Mouse (Mus musculus) neural tube, embryonic 13.5 days (tissue): ENCODE measurements around the gene Jak2. TPM values are rescaled to one million over a fixed set of nuclear protein-coding genes. Genes with fewer than 3 reads are reported as not detected.
A peak's percentile ranks its signal among the peaks of the same experiment; 100 is the strongest.

Experiments
- ATAC-seq: fragments of 200-750 bp; cut with Nextera tagmentation; 2 replicates; pipeline ENCODE4 v1.8.0; 2017; ENCODE audit warnings: low read depth, mild to moderate bottlenecking, moderate TSS enrichment, moderate library complexity
- H3K27ac ChIP-seq: fragments of 300-500 bp; sonication (generic); replicated peaks from 2 replicates; pipeline ENCODE4 v1.5.1; 2015; ENCODE audit warnings: moderate library complexity, mild to moderate bottlenecking, inconsistent platforms
- H3K27me3 ChIP-seq: fragments of 300-500 bp; sonication (generic); 2 replicates; pipeline ENCODE4 v1.6.1; 2015; ENCODE audit warnings: mild to moderate bottlenecking, inconsistent platforms
- H3K36me3 ChIP-seq: fragments of 300-500 bp; sonication (generic); 2 replicates; pipeline ENCODE4 v1.6.1; 2015; ENCODE audit warnings: mild to moderate bottlenecking, inconsistent platforms
- H3K4me1 ChIP-seq: fragments of 300-500 bp; sonication (generic); replicated peaks from 2 replicates; pipeline ENCODE4 v1.6.1; 2015; ENCODE audit warnings: inconsistent platforms
- H3K4me2 ChIP-seq: fragments of 300-500 bp; sonication (generic); 2 replicates; pipeline ENCODE4 v1.6.1; 2015; ENCODE audit warnings: inconsistent platforms, mild to moderate bottlenecking, moderate library complexity
- H3K4me3 ChIP-seq: fragments of 300-500 bp; sonication (generic); 2 replicates; pipeline ENCODE4 v1.5.1; 2015; ENCODE audit warnings: mild to moderate bottlenecking, inconsistent platforms
- H3K9ac ChIP-seq: fragments of 300-500 bp; sonication (generic); 2 replicates; pipeline ENCODE4 v1.6.1; 2015; ENCODE audit warnings: moderate library complexity, mild to moderate bottlenecking, inconsistent platforms
- H3K9me3 ChIP-seq: fragments of 300-500 bp; sonication (generic); 2 replicates; pipeline ENCODE4 v1.6.1; 2016; ENCODE audit warnings: inconsistent platforms
- WGBS: fragments of 180-500 bp; shearing (Covaris S2); methylation state at CpG from one replicate; pipeline ENCODE4 v1.1.7; 2015; 5-methylcytosine and 5-hydroxymethylcytosine counted together
- polyA plus RNA-seq: library from polyadenylated mRNA; unstranded; fragments of >200 nt; fragmentation: Nextera tagmentation; extraction: Ambion mirVana; gene quantifications from 2 replicates; pipeline ENCODE4 v1.2.1, GENCODE M21; 2015

Gene Jak2
- polyA plus RNA-seq, 1 experiment from 2014 or later, result 12.5 TPM

- ATAC-seq, result peak; percentile 77
Measured at GRCm38 (mm10) chr19:29354895-29355877, 103.6 kb downstream of the Jak2 start.

GRCm38 (mm10) chr19:29356281-29356680 is 104.7 kb downstream of the Jak2 start:
- H3K27ac ChIP-seq, result no peak overlapping the region
- peaks cover 21% of the 10 kb centered on the region for H3K4me1 ChIP-seq
- no peak for ATAC-seq
- peaks cover 34% of the 10 kb centered on the region for H3K36me3 ChIP-seq
- no peaks in the 10 kb centered on the region for H3K27me3 ChIP-seq
- H3K9me3 ChIP-seq, result no peaks in the 10 kb centered on the region
- WGBS, result 86% methylated on average over 11 of the region's 11 CpGs
- H3K4me3 ChIP-seq, result no peak overlapping the region
- no peak overlapping the region for H3K4me2 ChIP-seq
- H3K9ac ChIP-seq, result no peak overlapping the region

More at GRCm38 (mm10) chr19:29354895-29355877, 103.6 kb downstream of the Jak2 start:
- Histone ChIP-seq H3K9me3 (no peaks in the 10 kb centered on the region), H3K4me3 (peak overlapping the region; percentile 26), H3K36me3 (peaks cover 43% of the 10 kb centered on the region), H3K27me3 (no peaks in the 10 kb centered on the region), H3K9ac (peak overlapping the region; percentile 23), H3K27ac (no peak overlapping the region), H3K4me1 (peaks cover 10% of the 10 kb centered on the region), H3K4me2 (peak overlapping the region; percentile 57)
- 5% methylated on average over 20 of the region's 20 CpGs for WGBS

GRCm38 (mm10) chr19:29360251-29360650 is 108.6 kb downstream of the Jak2 start:
- peak overlapping the region; percentile 66 for H3K4me2 ChIP-seq
- no peaks in the 10 kb centered on the region for H3K27me3 ChIP-seq
- H3K27ac ChIP-seq, result no peak overlapping the region
- H3K9me3 ChIP-seq, result no peaks in the 10 kb centered on the region
- 82% methylated on average over 5 of the region's 5 CpGs for WGBS
- no peak for ATAC-seq
- H3K4me1 ChIP-seq, result peaks cover 26% of the 10 kb centered on the region
- H3K36me3 ChIP-seq, result peaks cover 25% of the 10 kb centered on the region
- H3K9ac ChIP-seq, result 0 out of 2 replicates have a peak overlapping the region, but pooled peaks have one; percentile 87
- H3K4me3 ChIP-seq, result 0 out of 2 replicates have a peak overlapping the region, but pooled peaks have one; percentile 76

- Histone ChIP-seq H3K4me3 (peak overlapping the region; percentile 76), H3K36me3 (peaks cover 19% of the 10 kb centered on the region), H3K4me1 (peaks cover 24% of the 10 kb centered on the region), H3K27ac (peak overlapping the region; percentile 71; the same call in 1 of the 2 replicates), H3K9ac (peak overlapping the region; percentile 87), H3K27me3 (no peaks in the 10 kb centered on the region), H3K9me3 (no peaks in the 10 kb centered on the region), H3K4me2 (peak overlapping the region; percentile 66)
- peak; percentile 100 for ATAC-seq
- WGBS, result 3% methylated on average over 33 of the region's 33 CpGs
Measured at GRCm38 (mm10) chr19:29361468-29362130, 110.0 kb downstream of the Jak2 start.

- Histone ChIP-seq H3K4me1 (peaks cover 32% of the 10 kb centered on the region), H3K4me2 (peak overlapping the region; percentile 66), H3K9ac (peak overlapping the region; percentile 87), H3K9me3 (no peaks in the 10 kb centered on the region), H3K36me3 (peaks cover 14% of the 10 kb centered on the region), H3K27ac (peak overlapping the region; percentile 30; the same call in 1 of the 2 replicates), H3K27me3 (no peaks in the 10 kb centered on the region), H3K4me3 (peak overlapping the region; percentile 76)
- peak; percentile 52 for ATAC-seq
- 52% methylated on average over 13 of the region's 13 CpGs for WGBS
Measured at GRCm38 (mm10) chr19:29362173-29362930, 110.7 kb downstream of the Jak2 start.

Other genes with a start within 250 kb of the Jak2 start
- 69.8 and 71.9 TPM in 2 replicates for gene Ak3, start 203.9 kb upstream of the Jak2 start, polyA plus RNA-seq
- gene Rcl1, start 150.5 kb upstream of the Jak2 start, polyA plus RNA-seq, result 32.8 and 34.6 TPM in 2 replicates
- 2.7 and 3.5 TPM in 2 replicates for gene Insl6, start 73.5 kb downstream of the Jak2 start, polyA plus RNA-seq
- gene Rln1, start 82.8 kb downstream of the Jak2 start, polyA plus RNA-seq, result 2.2 and 2.3 TPM in 2 replicates
- 92.6 and 99.2 TPM in 2 replicates for gene Plgrkt, start 115.6 kb downstream of the Jak2 start, polyA plus RNA-seq
- gene Cd274, start 115.6 kb downstream of the Jak2 start, polyA plus RNA-seq, result 0.39 and 0.52 TPM in 2 replicates
- gene Pdcd1lg2, start 159.1 kb downstream of the Jak2 start, polyA plus RNA-seq, result not detected in 2 replicates